Mouse (Mus musculus) embryonic facial prominence, embryonic 15.5 days (tissue): ENCODE results near the gene Mtch1. TPM values are rescaled to one million over a fixed set of nuclear protein-coding genes. Genes with fewer than 3 reads are reported as not detected.
A peak's percentile ranks its signal among the peaks of the same experiment; 100 is the strongest.
"Not testable (repeated sequence)": the region's sequence is repeated elsewhere in the genome, so short reads cannot be mapped to it uniquely, and the experiment has no call there.

Experiments used
- ATAC-seq: fragments of 200-750 bp; cut with Nextera tagmentation; 2 replicates; pipeline ENCODE4 v1.8.0; 2017; ENCODE audit warnings: low read depth, moderate TSS enrichment; ENCODE audit not compliant: insufficient number of reproducible peaks, low FRiP score, low TSS enrichment
- H3K27ac ChIP-seq: fragments of 300-500 bp; sonication (generic); replicated peaks from 2 replicates; pipeline ENCODE4 v1.5.1; 2015; ENCODE audit warnings: mild to moderate bottlenecking, inconsistent platforms
- H3K27me3 ChIP-seq: fragments of 300-500 bp; sonication (generic); 2 replicates; pipeline ENCODE4 v1.6.1; 2015; ENCODE audit warnings: inconsistent platforms
- H3K36me3 ChIP-seq: fragments of 300-500 bp; sonication (generic); 2 replicates; pipeline ENCODE4 v1.6.1; 2015; ENCODE audit warnings: mild to moderate bottlenecking, inconsistent platforms
- H3K4me1 ChIP-seq: fragments of 300-500 bp; sonication (generic); 2 replicates; pipeline ENCODE4 v1.6.1; 2015; ENCODE audit warnings: inconsistent platforms
- H3K4me2 ChIP-seq: fragments of 300-500 bp; sonication (generic); replicated peaks from 2 replicates; pipeline ENCODE4 v1.6.1; 2015; ENCODE audit warnings: mild to moderate bottlenecking, inconsistent platforms
- H3K4me3 ChIP-seq: fragments of 300-500 bp; sonication (generic); replicated peaks from 2 replicates; pipeline ENCODE4 v1.5.1; 2015; ENCODE audit warnings: mild to moderate bottlenecking, inconsistent platforms
- H3K9ac ChIP-seq: fragments of 300-500 bp; sonication (generic); 2 replicates; pipeline ENCODE4 v1.6.1; 2015; ENCODE audit warnings: inconsistent platforms
- H3K9me3 ChIP-seq: fragments of 300-500 bp; sonication (generic); replicated peaks from 2 replicates; pipeline ENCODE4 v1.6.1; 2016; ENCODE audit warnings: inconsistent platforms
- WGBS: fragments of 180-500 bp; shearing (Covaris S2); methylation state at CpG from one replicate; pipeline ENCODE4 v1.1.7; 2015; 5-methylcytosine and 5-hydroxymethylcytosine counted together
- polyA plus RNA-seq: library from polyadenylated mRNA; unstranded; fragments of >200 nt; fragmentation: Nextera tagmentation; extraction: Ambion mirVana; gene quantifications from 2 replicates; pipeline ENCODE4 v1.2.1, GENCODE M21; 2015

The Mtch1 gene
- polyA plus RNA-seq, 1 experiment from 2014 or later: 337 TPM

- ATAC-seq: no peak
- H3K4me1 ChIP-seq: peaks cover 19% of the 10 kb centered on the region
- no peaks in the 10 kb centered on the region for H3K9me3 ChIP-seq
- H3K27me3 ChIP-seq: peaks cover 36% of the 10 kb centered on the region
- no peak overlapping the region for H3K4me2 ChIP-seq
- no peak overlapping the region for H3K27ac ChIP-seq
- no peak overlapping the region for H3K9ac ChIP-seq
- WGBS: 45% methylated on average over 6 of the region's 6 CpGs
- H3K36me3 ChIP-seq: no peaks in the 10 kb centered on the region
- H3K4me3 ChIP-seq: no peak overlapping the region
Observed at GRCm38 (mm10) chr17:29318731-29319250, 28.9 kb downstream of the Mtch1 start.

- not testable (repeated sequence) for H3K9me3 ChIP-seq, H3K9ac ChIP-seq, H3K4me2 ChIP-seq, H3K4me3 ChIP-seq, H3K36me3 ChIP-seq, ATAC-seq
- WGBS: 85% methylated on average over 3 of the region's 3 CpGs
- peak within 1 kb of the TSS; percentile 39; the same call in 1 of the 2 replicates for H3K27ac ChIP-seq
- peaks cover 29% of the 10 kb centered on the region for H3K27me3 ChIP-seq
- H3K4me1 ChIP-seq: peaks cover 19% of the 10 kb centered on the region
Observed at GRCm38 (mm10) chr17:29317380-29317779, 30.4 kb downstream of the Mtch1 start, which contains the start of gene Pi16. TSS of gene Pi16 (plus strand) at chr17:29317680.

- no peaks in the 10 kb centered on the region for H3K9me3 ChIP-seq
- no peaks in the 10 kb centered on the region for H3K36me3 ChIP-seq
- 50% methylated on average over 3 of the region's 3 CpGs for WGBS
- H3K27ac ChIP-seq: 0 out of 2 replicates have a peak overlapping the region, but pooled peaks have one; percentile 39
- no peak overlapping the region for H3K9ac ChIP-seq
- no peak for ATAC-seq
- no peak overlapping the region for H3K4me2 ChIP-seq
- H3K4me1 ChIP-seq: peaks cover 15% of the 10 kb centered on the region
- peaks cover 24% of the 10 kb centered on the region for H3K27me3 ChIP-seq
- no peak overlapping the region for H3K4me3 ChIP-seq
Observed at GRCm38 (mm10) chr17:29316891-29317290, 30.8 kb downstream of the Mtch1 start.

GRCm38 (mm10) chr17:29315672-29316465 lies 31.9 kb downstream of the Mtch1 start:
- Histone ChIP-seq H3K4me3 (no peak overlapping the region), H3K4me1 (peaks cover 12% of the 10 kb centered on the region), H3K36me3 (no peaks in the 10 kb centered on the region), H3K9me3 (no peaks in the 10 kb centered on the region), H3K9ac (no peak overlapping the region), H3K27ac (peak overlapping the region; percentile 48), H3K27me3 (peaks cover 14% of the 10 kb centered on the region), H3K4me2 (no peak overlapping the region)
- 47% methylated on average over 9 of the region's 9 CpGs for WGBS
- no peak for ATAC-seq

GRCm38 (mm10) chr17:29313300-29313699 lies 34.4 kb downstream of the Mtch1 start:
- H3K36me3 ChIP-seq: no peaks in the 10 kb centered on the region
- ATAC-seq: no peak
- peaks cover 12% of the 10 kb centered on the region for H3K4me1 ChIP-seq
- H3K9ac ChIP-seq: no peak overlapping the region
- no peaks in the 10 kb centered on the region for H3K27me3 ChIP-seq
- H3K9me3 ChIP-seq: no peaks in the 10 kb centered on the region
- H3K4me3 ChIP-seq: no peak overlapping the region
- H3K4me2 ChIP-seq: no peak overlapping the region
- no peak overlapping the region for H3K27ac ChIP-seq

GRCm38 (mm10) chr17:29312082-29312481 lies 35.7 kb downstream of the Mtch1 start:
- Histone ChIP-seq H3K4me1 (peaks cover 12% of the 10 kb centered on the region), H3K36me3 (no peaks in the 10 kb centered on the region), H3K4me3 (no peak overlapping the region), H3K27ac (no peak overlapping the region), H3K27me3 (no peaks in the 10 kb centered on the region), H3K9ac (no peak overlapping the region), H3K9me3 (no peaks in the 10 kb centered on the region), H3K4me2 (no peak overlapping the region)
- ATAC-seq: no peak
- 75% methylated on average over 2 of the region's 2 CpGs for WGBS

- Histone ChIP-seq H3K27me3 (no peaks in the 10 kb centered on the region), H3K9me3 (no peaks in the 10 kb centered on the region), H3K4me2 (no peak overlapping the region), H3K36me3 (no peaks in the 10 kb centered on the region), H3K4me3 (no peak overlapping the region), H3K9ac (no peak overlapping the region), H3K27ac (no peak overlapping the region), H3K4me1 (peaks cover 9% of the 10 kb centered on the region)
- 71% methylated on average over 8 of the region's 8 CpGs for WGBS
- ATAC-seq: no peak
Observed at GRCm38 (mm10) chr17:29311602-29312001, 36.1 kb downstream of the Mtch1 start.

GRCm38 (mm10) chr17:29310056-29310623 lies 37.6 kb downstream of the Mtch1 start:
- no peak for ATAC-seq
- H3K9me3 ChIP-seq: no peaks in the 10 kb centered on the region
- H3K4me1 ChIP-seq: peaks cover 16% of the 10 kb centered on the region
- no peak overlapping the region for H3K4me2 ChIP-seq
- no peaks in the 10 kb centered on the region for H3K27me3 ChIP-seq
- H3K9ac ChIP-seq: no peak overlapping the region
- H3K27ac ChIP-seq: peak overlapping the region; percentile 40; the same call in 1 of the 2 replicates
- no peaks in the 10 kb centered on the region for H3K36me3 ChIP-seq
- no peak overlapping the region for H3K4me3 ChIP-seq
- WGBS: 48% methylated on average over 21 of the region's 21 CpGs

GRCm38 (mm10) chr17:29305871-29306270 lies 41.9 kb downstream of the Mtch1 start:
- Histone ChIP-seq H3K4me2 (peak overlapping the region; percentile 17), H3K27ac (peak overlapping the region; percentile 65), H3K27me3 (no peaks in the 10 kb centered on the region), H3K4me3 (no peak overlapping the region), H3K36me3 (peaks cover 13% of the 10 kb centered on the region), H3K9me3 (no peaks in the 10 kb centered on the region), H3K4me1 (peaks cover 42% of the 10 kb centered on the region), H3K9ac (no peak overlapping the region)
- WGBS: 45% methylated on average over 7 of the region's 7 CpGs
- ATAC-seq: peak; percentile 13; the same call in 1 of the 2 replicates

GRCm38 (mm10) chr17:29305058-29305806 lies 42.5 kb downstream of the Mtch1 start:
- H3K4me1 ChIP-seq: peaks cover 41% of the 10 kb centered on the region
- peak overlapping the region; percentile 65 for H3K27ac ChIP-seq
- ATAC-seq: peak; percentile 25; the same call in 1 of the 2 replicates
- H3K4me2 ChIP-seq: peak overlapping the region; percentile 17
- H3K27me3 ChIP-seq: no peaks in the 10 kb centered on the region
- peaks cover 18% of the 10 kb centered on the region for H3K36me3 ChIP-seq
- 11% methylated on average over 15 of the region's 15 CpGs for WGBS
- H3K4me3 ChIP-seq: no peak overlapping the region
- H3K9ac ChIP-seq: no peak overlapping the region
- no peaks in the 10 kb centered on the region for H3K9me3 ChIP-seq
